Mouse (Mus musculus) bone marrow macrophage, adult 2 months (primary cell): Measurements from ENCODE around the gene Crip1.

Experiments used
- CTCF ChIP-seq: IDR thresholded peaks from 2 replicates; pipeline ENCODE4 v1.5.1; 2012; ENCODE audit warnings: low read depth, mild to moderate bottlenecking, low read length, moderate library complexity
- POLR2A ChIP-seq: IDR thresholded peaks from 2 replicates; pipeline ENCODE4 v1.6.1; 2012; ENCODE audit warnings: mild to moderate bottlenecking, low read depth, low read length, borderline replicate concordance

DNA sequence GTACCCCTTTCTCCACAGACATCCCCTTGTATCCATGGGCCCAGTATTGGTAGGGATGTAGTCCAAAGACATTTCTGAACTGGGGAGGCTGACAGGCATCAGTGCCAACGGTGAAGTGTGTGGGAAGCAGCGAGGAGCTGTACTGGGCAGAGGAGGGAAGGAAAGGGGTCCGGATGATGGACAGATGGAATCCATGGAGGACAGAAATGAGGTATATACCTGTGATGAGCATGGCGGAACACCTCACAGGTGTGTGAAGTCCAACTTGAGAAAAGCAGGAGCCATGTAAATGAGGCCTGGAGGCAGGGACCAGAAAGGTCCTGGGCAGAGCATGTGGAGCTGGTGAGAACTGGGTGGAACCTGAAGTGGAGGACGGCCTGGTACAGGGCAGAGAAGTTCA is 525 bp upstream of the Crip1 start:
- TF ChIP-seq CTCF: no peak
- TF ChIP-seq POLR2A: no peak
